Mouse (Mus musculus): ENCODE data around the gene Dimt1. TPM values are rescaled to one million over a fixed set of nuclear protein-coding genes. Genes with fewer than 3 reads are reported as not detected.
"Not testable (repeated sequence)": the region's sequence is repeated elsewhere in the genome, so short reads cannot be mapped to it uniquely, and the experiment has no call there.

The Dimt1 gene
- polyA plus RNA-seq, 1 experiment from 2014 or later = 30.1 TPM

- Histone ChIP-seq H3K9me3 (ENCODE audit: control insufficient read depth, low read length) (no peaks in the 10 kb centered on the region), H3K27ac (ENCODE audit: low read length) (no peak overlapping the region), H3K4me2 (ENCODE audit: low read depth, low read length) (no peak overlapping the region), H3K4me1 (ENCODE audit: control insufficient read depth, insufficient read depth, low read length) (no peaks in the 10 kb centered on the region), H3K27me3 (replicated peaks; ENCODE audit: control insufficient read depth, insufficient read depth, low read length) (no peaks in the 10 kb centered on the region), H3K36me3 (ENCODE audit: control insufficient read depth, insufficient read depth, low read length) (peaks cover 5% of the 10 kb centered on the region), H3K4me3 (ENCODE audit: low read length) (no peak overlapping the region), H3K9ac (ENCODE audit: low read depth, low read length) (no peak overlapping the region)
- ATAC-seq = no peak
- 93% methylated on average over 4 of the region's 4 CpGs for WGBS
These were observed 10.6 kb downstream of the Dimt1 start for GRCm38 (mm10) chr13:106957554-106957953.

GRCm38 (mm10) chr13:106958286-106958685, 11.4 kb downstream of the Dimt1 start:
- Histone ChIP-seq H3K9me3 (ENCODE audit: control insufficient read depth, low read length) (no peaks in the 10 kb centered on the region), H3K4me1 (ENCODE audit: control insufficient read depth, insufficient read depth, low read length) (no peaks in the 10 kb centered on the region), H3K9ac (ENCODE audit: low read depth, low read length) (no peak overlapping the region), H3K27me3 (replicated peaks; ENCODE audit: control insufficient read depth, insufficient read depth, low read length) (no peaks in the 10 kb centered on the region), H3K4me2 (ENCODE audit: low read depth, low read length) (no peak overlapping the region), H3K4me3 (ENCODE audit: low read length) (no peak overlapping the region), H3K27ac (ENCODE audit: low read length) (no peak overlapping the region), H3K36me3 (ENCODE audit: control insufficient read depth, insufficient read depth, low read length) (peaks cover 5% of the 10 kb centered on the region)
- 89% methylated on average over 3 of the region's 3 CpGs for WGBS
- ATAC-seq = no peak

DNA sequence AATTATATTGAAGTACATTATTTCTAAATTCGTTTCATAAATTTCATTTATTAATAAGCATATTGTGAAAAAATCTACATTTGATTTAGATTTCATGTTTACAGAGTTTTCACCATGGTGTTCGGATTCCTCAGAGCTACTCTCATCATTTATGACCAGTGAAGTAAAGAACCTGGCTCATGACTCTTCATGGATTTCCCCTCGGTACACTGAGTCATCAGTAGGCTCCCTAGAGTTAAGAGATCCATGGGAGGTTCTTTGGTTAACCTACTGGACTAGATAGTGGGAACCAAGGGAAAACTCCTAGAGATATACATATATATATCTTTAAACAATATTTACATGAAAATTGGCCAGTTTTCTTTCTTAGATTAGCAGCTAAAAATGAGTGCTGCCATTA, 13.6 kb downstream of the Dimt1 start:
- no peak for ATAC-seq
- no peaks in the 10 kb centered on the region for H3K27me3 ChIP-seq (replicated peaks; ENCODE audit: control insufficient read depth, insufficient read depth, low read length)
- H3K36me3 ChIP-seq (ENCODE audit: control insufficient read depth, insufficient read depth, low read length) = peaks cover 5% of the 10 kb centered on the region

DNA sequence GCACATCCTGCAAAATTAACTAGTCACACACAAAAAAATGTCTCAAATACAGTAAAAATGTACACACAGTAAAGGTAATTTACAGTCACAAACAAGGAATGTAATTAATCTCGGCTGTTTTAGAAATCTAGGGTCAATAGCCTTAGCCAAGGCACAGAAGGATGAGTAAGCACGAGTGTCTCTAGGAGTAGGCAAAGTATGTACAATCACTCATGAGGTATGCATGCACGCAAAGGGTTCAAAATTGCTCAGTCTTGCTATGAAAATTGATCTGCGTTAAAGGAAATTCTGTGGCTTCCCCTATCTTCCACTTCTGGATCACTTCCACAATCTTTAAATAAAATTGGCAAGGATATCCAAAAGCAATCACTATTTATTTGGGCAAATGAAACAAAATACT, 14.6 kb downstream of the Dimt1 start:
- Histone ChIP-seq H3K9me3 (ENCODE audit: control insufficient read depth, low read length) (no peaks in the 10 kb centered on the region), H3K4me2 (ENCODE audit: low read depth, low read length) (no peak overlapping the region), H3K4me3 (ENCODE audit: low read length) (no peak overlapping the region), H3K9ac (ENCODE audit: low read depth, low read length) (no peak overlapping the region), H3K27me3 (replicated peaks; ENCODE audit: control insufficient read depth, insufficient read depth, low read length) (no peaks in the 10 kb centered on the region), H3K36me3 (ENCODE audit: control insufficient read depth, insufficient read depth, low read length) (peaks cover 5% of the 10 kb centered on the region; the same call in 1 of the 2 replicates), H3K4me1 (ENCODE audit: control insufficient read depth, insufficient read depth, low read length) (no peaks in the 10 kb centered on the region), H3K27ac (ENCODE audit: low read length) (no peak overlapping the region)
- 92% methylated on average over 4 of the region's 4 CpGs for WGBS
- no peak for ATAC-seq

More for the DNA sequence above, 13.6 kb downstream of the Dimt1 start:
- H3K4me3 ChIP-seq (ENCODE audit: low read length) = no peak overlapping the region
- H3K9ac ChIP-seq (ENCODE audit: low read depth, low read length) = no peak overlapping the region
- WGBS = 89% methylated on average over 3 of the region's 3 CpGs
- H3K4me2 ChIP-seq (ENCODE audit: low read depth, low read length) = no peak overlapping the region
- H3K9me3 ChIP-seq (ENCODE audit: control insufficient read depth, low read length) = no peaks in the 10 kb centered on the region
- H3K4me1 ChIP-seq (ENCODE audit: control insufficient read depth, insufficient read depth, low read length) = no peaks in the 10 kb centered on the region
- H3K27ac ChIP-seq (ENCODE audit: low read length) = no peak overlapping the region

DNA sequence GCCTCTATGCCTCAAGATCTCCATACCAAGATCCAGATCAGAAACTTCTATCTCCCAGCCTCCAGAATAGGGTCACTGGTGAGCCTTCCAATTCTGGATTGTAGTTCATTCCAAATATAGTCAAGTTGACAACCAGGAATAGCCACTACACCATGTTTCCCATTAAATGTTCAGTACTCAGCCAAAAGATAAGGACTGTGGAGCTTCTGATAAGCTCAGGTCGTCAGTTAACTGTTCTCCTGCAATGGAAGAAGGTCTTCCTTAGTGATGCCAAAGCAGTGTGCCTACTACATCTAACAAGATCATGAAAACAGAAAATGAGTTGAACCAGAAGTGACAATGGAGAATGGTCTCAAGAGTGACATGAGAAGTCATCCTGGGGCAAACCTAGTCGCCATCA, 50.0 kb downstream of the Dimt1 start:
- H3K9ac ChIP-seq (ENCODE audit: low read depth, low read length) = no peak overlapping the region
- WGBS = 73% methylated on average over 2 of the region's 2 CpGs
- H3K27ac ChIP-seq (ENCODE audit: low read length) = no peak overlapping the region

GRCm38 (mm10) chr13:106997557-106997956, 50.6 kb downstream of the Dimt1 start:
- WGBS = 91% methylated on average over 4 of the region's 4 CpGs
- H3K9ac ChIP-seq (ENCODE audit: low read depth, low read length); H3K9me3 ChIP-seq (ENCODE audit: control insufficient read depth, low read length); ATAC-seq; H3K4me2 ChIP-seq (ENCODE audit: low read depth, low read length); H3K27ac ChIP-seq (ENCODE audit: low read length); H3K27me3 ChIP-seq (replicated peaks; ENCODE audit: control insufficient read depth, insufficient read depth, low read length); H3K36me3 ChIP-seq (ENCODE audit: control insufficient read depth, insufficient read depth, low read length); H3K4me3 ChIP-seq (ENCODE audit: low read length); H3K4me1 ChIP-seq (ENCODE audit: control insufficient read depth, insufficient read depth, low read length): not testable (repeated sequence)

More for the DNA sequence above, 50.0 kb downstream of the Dimt1 start:
- no peaks in the 10 kb centered on the region for H3K9me3 ChIP-seq (ENCODE audit: control insufficient read depth, low read length)
- H3K27me3 ChIP-seq (replicated peaks; ENCODE audit: control insufficient read depth, insufficient read depth, low read length) = no peaks in the 10 kb centered on the region
- no peak overlapping the region for H3K4me3 ChIP-seq (ENCODE audit: low read length)
- no peak overlapping the region for H3K4me2 ChIP-seq (ENCODE audit: low read depth, low read length)
- peaks cover 5% of the 10 kb centered on the region; the same call in 1 of the 2 replicates for H3K4me1 ChIP-seq (ENCODE audit: control insufficient read depth, insufficient read depth, low read length)
- no peak for ATAC-seq
- no peaks in the 10 kb centered on the region; the same call in 1 of the 2 replicates for H3K36me3 ChIP-seq (ENCODE audit: control insufficient read depth, insufficient read depth, low read length)

DNA sequence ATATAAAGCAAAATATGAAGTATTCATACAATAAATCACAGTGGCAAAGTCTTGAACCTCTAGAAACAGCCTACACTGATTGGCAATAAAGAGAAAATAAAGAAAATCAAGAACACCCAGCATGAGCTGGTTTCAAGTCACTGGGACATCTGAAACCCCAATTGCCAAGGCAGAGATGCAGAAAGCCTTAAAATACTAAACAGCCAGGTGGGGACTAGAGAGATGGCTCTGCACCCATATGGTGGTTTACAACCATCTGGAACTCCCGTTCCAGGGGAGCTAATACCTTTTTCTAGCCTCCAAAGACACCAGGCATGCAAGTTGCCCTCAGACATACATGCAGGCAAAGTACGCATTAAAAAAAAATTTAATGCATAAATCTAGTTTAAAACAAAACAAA, 51.1 kb downstream of the Dimt1 start:
- 80% methylated on average over 2 of the region's 2 CpGs for WGBS
- no peak overlapping the region for H3K4me3 ChIP-seq (ENCODE audit: low read length)
- no peak overlapping the region for H3K4me2 ChIP-seq (ENCODE audit: low read depth, low read length)
- H3K27ac ChIP-seq (ENCODE audit: low read length) = no peak overlapping the region
- H3K36me3 ChIP-seq (ENCODE audit: control insufficient read depth, insufficient read depth, low read length) = no peaks in the 10 kb centered on the region; the same call in 1 of the 2 replicates
- no peaks in the 10 kb centered on the region for H3K9me3 ChIP-seq (ENCODE audit: control insufficient read depth, low read length)
- no peaks in the 10 kb centered on the region for H3K27me3 ChIP-seq (replicated peaks; ENCODE audit: control insufficient read depth, insufficient read depth, low read length)
- H3K4me1 ChIP-seq (ENCODE audit: control insufficient read depth, insufficient read depth, low read length) = peaks cover 5% of the 10 kb centered on the region; the same call in 1 of the 2 replicates
- H3K9ac ChIP-seq (ENCODE audit: low read depth, low read length) = no peak overlapping the region
- no peak for ATAC-seq

DNA sequence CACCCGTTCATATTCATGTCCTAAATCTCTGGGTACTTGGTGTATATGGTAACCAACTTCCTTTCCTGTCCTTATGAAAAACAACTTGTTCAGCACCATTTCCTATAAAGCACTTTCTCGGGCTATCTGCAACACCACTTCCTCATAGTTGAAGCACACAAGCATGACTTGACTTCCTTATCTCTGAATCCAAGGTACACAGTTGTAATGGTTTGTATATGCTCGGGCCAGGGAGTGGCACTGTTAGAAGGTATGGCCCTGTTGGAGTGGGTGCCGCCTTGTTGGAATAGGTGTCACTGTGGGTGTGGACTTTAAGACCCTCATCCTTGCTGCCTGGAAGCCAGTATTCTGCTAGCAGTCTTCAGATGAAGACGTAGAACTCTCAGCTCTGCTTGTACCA, 51.7 kb downstream of the Dimt1 start:
- no peak overlapping the region for H3K9ac ChIP-seq (ENCODE audit: low read depth, low read length)
- no peak overlapping the region for H3K4me3 ChIP-seq (ENCODE audit: low read length)
- peaks cover 5% of the 10 kb centered on the region; the same call in 1 of the 2 replicates for H3K4me1 ChIP-seq (ENCODE audit: control insufficient read depth, insufficient read depth, low read length)
- no peak overlapping the region for H3K4me2 ChIP-seq (ENCODE audit: low read depth, low read length)
- peak; percentile 99 for ATAC-seq
- 64% methylated on average over 5 of the region's 5 CpGs for WGBS
- H3K27ac ChIP-seq (ENCODE audit: low read length) = no peak overlapping the region
- no peaks in the 10 kb centered on the region for H3K27me3 ChIP-seq (replicated peaks; ENCODE audit: control insufficient read depth, insufficient read depth, low read length)
- H3K36me3 ChIP-seq (ENCODE audit: control insufficient read depth, insufficient read depth, low read length) = no peaks in the 10 kb centered on the region
- H3K9me3 ChIP-seq (ENCODE audit: control insufficient read depth, low read length) = no peaks in the 10 kb centered on the region

- H3K27ac ChIP-seq (ENCODE audit: low read length) = no peak overlapping the region
- no peaks in the 10 kb centered on the region for H3K27me3 ChIP-seq (replicated peaks; ENCODE audit: control insufficient read depth, insufficient read depth, low read length)
- H3K4me2 ChIP-seq (ENCODE audit: low read depth, low read length) = no peak overlapping the region
- no peak for ATAC-seq
- peaks cover 2% of the 10 kb centered on the region; the same call in 1 of the 2 replicates for H3K4me1 ChIP-seq (ENCODE audit: control insufficient read depth, insufficient read depth, low read length)
- H3K36me3 ChIP-seq (ENCODE audit: control insufficient read depth, insufficient read depth, low read length) = no peaks in the 10 kb centered on the region
- no peaks in the 10 kb centered on the region for H3K9me3 ChIP-seq (ENCODE audit: control insufficient read depth, low read length)
- H3K9ac ChIP-seq (ENCODE audit: low read depth, low read length) = no peak overlapping the region
- H3K4me3 ChIP-seq (ENCODE audit: low read length) = no peak overlapping the region
- WGBS = 75% methylated on average over 2 of the region's 2 CpGs
These were observed 56.3 kb downstream of the Dimt1 start for GRCm38 (mm10) chr13:107003211-107003610.

DNA sequence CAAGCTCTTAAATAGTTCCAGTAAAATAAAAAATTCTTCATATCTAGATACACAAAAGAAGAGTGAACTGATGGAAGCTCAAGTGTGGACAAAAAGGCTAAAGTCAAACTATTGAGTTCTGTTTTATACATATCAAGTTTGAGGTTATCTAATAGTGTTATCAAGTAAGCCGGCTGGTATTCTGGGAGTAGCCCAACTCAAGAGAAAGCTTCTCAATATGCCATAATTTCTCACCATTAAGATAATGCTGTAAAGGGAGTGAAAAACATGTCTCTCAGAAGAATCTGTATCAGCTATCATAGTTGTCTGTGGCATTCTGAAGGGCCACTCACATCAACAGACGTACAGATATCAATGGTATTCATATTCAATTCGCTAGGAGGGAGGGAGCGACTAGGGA, 61.2 kb downstream of the Dimt1 start:
- Histone ChIP-seq H3K4me1 (ENCODE audit: control insufficient read depth, insufficient read depth, low read length) (no peaks in the 10 kb centered on the region), H3K4me2 (ENCODE audit: low read depth, low read length) (no peak overlapping the region), H3K9ac (ENCODE audit: low read depth, low read length) (no peak overlapping the region), H3K4me3 (ENCODE audit: low read length) (no peak overlapping the region), H3K27ac (ENCODE audit: low read length) (no peak overlapping the region), H3K36me3 (ENCODE audit: control insufficient read depth, insufficient read depth, low read length) (no peaks in the 10 kb centered on the region), H3K27me3 (replicated peaks; ENCODE audit: control insufficient read depth, insufficient read depth, low read length) (no peaks in the 10 kb centered on the region), H3K9me3 (ENCODE audit: control insufficient read depth, low read length) (no peaks in the 10 kb centered on the region)
- 79% methylated on average over 4 of the region's 4 CpGs for WGBS
- ATAC-seq = no peak

Measured in intestine, embryonic 16.5 days (tissue).